Mouse (Mus musculus): ENCODE data around the gene 4933405L10Rik. TPM values are rescaled to one million over a fixed set of nuclear protein-coding genes. Genes with fewer than 3 reads are reported as not detected.

4933405L10Rik gene
- under 1 TPM in 1 of 2 experiments, not detected in 1; 0.23 TPM for polyA plus RNA-seq (2017; shearing (Covaris generic))

DNA sequence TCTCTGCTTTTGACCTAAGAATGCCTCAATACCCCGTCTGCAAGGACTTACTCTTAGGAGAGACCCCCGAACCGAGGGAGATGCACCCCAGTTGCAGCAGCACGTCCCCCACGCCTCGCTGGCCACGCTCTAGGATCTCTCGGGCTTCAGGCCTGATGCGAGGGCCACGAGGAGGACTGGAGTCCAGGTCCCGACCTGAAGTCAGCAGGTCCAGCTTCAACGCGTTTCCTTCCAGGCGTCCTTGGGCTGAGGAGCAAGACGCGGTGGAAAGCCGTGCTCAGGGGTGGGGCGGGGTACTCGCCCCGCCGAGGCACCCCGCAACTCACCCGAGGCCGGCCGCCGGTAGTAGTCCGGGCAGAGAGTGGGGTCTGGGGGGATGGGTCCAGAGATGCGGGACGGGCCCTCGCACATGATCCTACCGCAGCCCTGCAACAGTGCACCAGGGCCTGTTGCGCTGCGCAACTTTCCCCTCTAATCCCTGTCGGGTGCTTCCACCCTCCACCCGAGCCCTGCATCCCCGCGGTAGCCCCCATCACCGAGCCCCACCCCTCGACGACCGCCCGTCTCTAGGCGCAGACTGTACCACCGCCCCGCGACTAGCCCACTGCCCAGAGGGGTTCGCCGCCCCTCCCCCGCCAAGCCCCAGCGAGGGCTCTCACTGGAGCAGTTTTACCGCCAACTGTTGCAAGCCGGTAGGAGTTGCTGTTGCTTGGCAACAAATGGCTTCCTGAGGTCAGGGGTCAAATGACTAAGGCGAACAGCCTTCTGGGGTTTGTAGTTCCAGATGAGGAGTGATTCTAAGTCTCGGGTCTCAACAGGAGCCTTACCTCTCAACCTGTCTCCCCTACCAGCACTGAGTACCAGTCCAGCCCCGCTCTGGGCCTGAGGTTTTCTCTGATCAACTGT lies at the start of gene 4933405L10Rik, which contains the start of gene Enkd1:
Gene 4933405L10Rik, plus strand, starts transcription at position 158 of the 906 bp plus-strand sequence.
Gene Enkd1, minus strand, starts transcription at position 713 of the 906 bp plus-strand sequence.

DNA sequence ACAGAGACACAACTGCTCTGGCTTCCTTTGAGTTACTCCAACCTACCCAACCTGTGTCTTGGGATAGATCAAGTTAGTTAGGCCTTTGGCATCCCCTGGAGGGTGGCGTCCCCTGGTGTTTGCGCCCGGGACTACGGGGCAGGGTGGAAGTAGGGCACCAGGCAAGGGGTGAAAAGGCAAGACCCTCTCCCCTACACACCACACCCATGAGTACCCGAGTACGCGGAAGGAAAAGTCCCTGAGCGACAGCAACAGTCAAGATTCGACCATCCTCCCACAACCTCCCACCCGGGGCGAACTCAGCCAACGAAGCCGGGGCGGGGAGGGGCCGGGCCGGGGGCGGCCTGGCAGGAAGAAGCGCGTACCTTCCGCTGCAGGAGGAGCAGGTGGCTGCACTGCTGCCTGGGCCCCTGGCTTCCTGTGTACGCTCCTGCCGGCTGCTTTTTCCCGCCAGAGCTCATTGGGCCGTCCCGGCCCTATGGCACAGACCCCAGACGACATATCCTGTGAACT lies 21.6 kb upstream of the 4933405L10Rik start, which contains the start of gene Carmil2:
Gene Carmil2, plus strand, starts transcription at position 479 of the 513 bp plus-strand sequence.

DNA sequence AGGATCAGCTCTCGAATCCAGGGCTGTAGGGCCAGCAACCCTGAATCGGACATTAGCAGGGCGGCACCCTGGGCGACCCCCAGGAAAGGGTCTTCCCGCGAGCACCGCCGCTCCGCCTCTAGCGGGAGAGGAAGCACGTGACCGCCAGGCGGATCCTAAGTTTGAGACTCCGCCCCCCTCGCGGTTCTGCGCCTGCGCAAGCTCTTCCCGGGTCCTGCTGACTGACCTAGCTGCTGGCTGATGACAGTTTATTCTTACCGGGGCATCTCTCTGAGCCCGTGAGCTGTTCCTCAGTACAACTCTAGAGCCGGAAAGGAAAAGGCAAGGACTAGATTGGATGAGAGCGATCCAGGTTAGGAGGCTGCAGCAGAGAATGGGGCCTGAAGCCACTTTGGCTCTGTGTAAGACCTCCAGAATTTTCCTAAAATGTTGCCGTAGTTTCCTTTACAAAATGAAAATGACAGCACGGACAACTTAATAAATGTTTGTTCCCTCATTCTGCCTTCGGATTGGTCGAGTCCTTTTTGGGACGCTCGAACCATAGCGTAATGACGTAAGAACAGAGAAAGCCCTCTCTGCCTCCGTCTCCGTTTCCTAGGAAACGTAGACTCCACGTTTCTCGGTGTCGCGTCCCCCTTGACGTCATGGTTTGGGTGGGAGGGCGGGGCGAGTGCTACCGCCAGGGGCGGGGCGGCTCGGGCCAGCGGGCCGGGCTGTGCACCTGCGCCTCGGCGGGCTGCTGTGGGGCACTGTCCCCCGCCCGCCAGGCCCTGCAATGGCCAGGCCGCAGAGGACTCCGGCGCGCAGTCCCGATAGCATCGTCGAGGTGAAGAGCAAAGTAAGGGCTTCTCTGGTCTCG lies 6.3 kb upstream of the 4933405L10Rik start, which contains the start of the genes Acd and Pard6a:
Gene Acd, minus strand, starts transcription at position 137 of the 859 bp plus-strand sequence.
Gene Pard6a, plus strand, starts transcription at position 183 of the 859 bp plus-strand sequence.

DNA sequence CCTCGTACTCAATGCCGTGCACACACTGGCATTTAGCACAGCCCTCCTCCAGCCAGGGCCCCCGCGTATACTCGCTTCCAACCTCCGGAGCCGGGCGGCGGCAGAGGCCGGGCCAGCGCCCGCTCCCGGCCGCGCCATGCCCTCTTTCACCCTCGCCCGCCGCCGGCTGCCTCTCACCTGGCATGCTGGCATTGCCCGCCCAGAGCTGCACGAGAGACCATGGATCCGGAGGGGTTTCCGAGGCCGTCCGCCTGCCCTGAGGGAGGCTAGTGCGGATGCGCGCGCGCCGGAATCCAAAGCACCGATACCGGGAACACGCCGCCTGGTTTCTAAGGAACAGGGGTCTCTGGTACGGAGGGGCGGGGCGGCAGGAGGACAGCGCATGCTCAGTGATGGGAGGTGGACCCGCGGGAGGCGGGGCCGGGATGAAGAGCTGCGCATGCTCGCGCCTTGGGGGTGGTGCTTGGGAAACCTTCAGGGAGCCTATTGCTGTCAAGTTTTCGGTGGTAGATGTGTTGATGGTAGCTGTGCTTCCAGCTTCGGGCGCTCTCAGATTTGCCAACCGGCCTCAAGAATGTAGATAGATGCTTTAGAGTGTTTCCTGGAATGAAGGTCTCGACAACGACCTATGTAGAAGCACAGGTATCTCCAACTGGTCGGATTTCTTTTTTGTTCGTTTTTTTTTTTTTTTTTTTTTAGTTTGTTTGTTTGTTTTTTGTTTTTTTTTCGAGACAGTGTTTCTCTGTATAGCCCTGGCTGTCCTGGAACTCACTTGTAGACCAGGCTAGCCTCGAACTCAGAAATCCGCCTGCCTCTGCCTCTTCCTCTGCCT lies 51.0 kb downstream of the 4933405L10Rik start, which contains the start of gene Gfod2:
Gene Gfod2, minus strand, starts transcription at position 388 of the 832 bp plus-strand sequence.

Other genes starting within 250 kb of the 4933405L10Rik start
- under 1 TPM in 1 of 2 experiments, not detected in 1; 0.64 TPM for gene Tppp3, start 236.1 kb upstream of the 4933405L10Rik start, polyA plus RNA-seq (2017; shearing (Covaris generic))
- gene Zdhhc1, start 210.8 kb upstream of the 4933405L10Rik start, polyA plus RNA-seq (2017; shearing (Covaris generic)), result 1 to 10 TPM; 4.3 to 6.1 TPM
- not detected for gene Hsd11b2, start 188.9 kb upstream of the 4933405L10Rik start, polyA plus RNA-seq (2017; shearing (Covaris generic))
- 10 to 100 TPM; 38.3 to 39.1 TPM for gene Atp6v0d1, start 141.6 kb upstream of the 4933405L10Rik start, polyA plus RNA-seq (2017; shearing (Covaris generic))
- 10 to 100 TPM; 16.6 to 18.0 TPM for gene Ripor1, start 102.4 kb upstream of the 4933405L10Rik start, polyA plus RNA-seq (2017; shearing (Covaris generic))
- 100 to 1,000 TPM; 182 to 192 TPM for gene Ctcf, start 71.1 kb upstream of the 4933405L10Rik start, polyA plus RNA-seq (2017; shearing (Covaris generic))
- 1 to 10 TPM in 1 of 2 experiments, under 1 TPM in 1; 0.44 to 1.4 TPM for gene Agrp, start 70.3 kb upstream of the 4933405L10Rik start, polyA plus RNA-seq (2017; shearing (Covaris generic))
- 100 to 1,000 TPM; 122 to 131 TPM for gene Carmil2, start 21.4 kb upstream of the 4933405L10Rik start, polyA plus RNA-seq (2017; shearing (Covaris generic))
- gene Acd, start 6.6 kb upstream of the 4933405L10Rik start, polyA plus RNA-seq (2017; shearing (Covaris generic)), result 10 to 100 TPM; 70.3 to 83.0 TPM
- gene Pard6a, start 6.5 kb upstream of the 4933405L10Rik start, polyA plus RNA-seq (2017; shearing (Covaris generic)), result 10 to 100 TPM in 1 of 2 experiments, 1 to 10 TPM in 1; 7.6 to 16.7 TPM
- 1 to 10 TPM; 3.6 to 4.3 TPM for gene Enkd1, start 555 bp downstream of the 4933405L10Rik start, polyA plus RNA-seq (2017; shearing (Covaris generic))
- gene Gfod2, start 51.0 kb downstream of the 4933405L10Rik start, polyA plus RNA-seq (2017; shearing (Covaris generic)), result 1 to 10 TPM; 6.5 to 7.5 TPM
- 10 to 100 TPM; 19.4 to 27.8 TPM for gene Ranbp10, start 119.7 kb downstream of the 4933405L10Rik start, polyA plus RNA-seq (2017; shearing (Covaris generic))
- gene Tsnaxip1, start 120.1 kb downstream of the 4933405L10Rik start, polyA plus RNA-seq (2017; shearing (Covaris generic)), result 1 to 10 TPM; 1.1 to 1.7 TPM
- gene Cenpt, start 145.6 kb downstream of the 4933405L10Rik start, polyA plus RNA-seq (2017; shearing (Covaris generic)), result 10 to 100 TPM; 15.3 to 15.7 TPM
- 10 to 100 TPM; 30.3 to 37.3 TPM for gene Thap11, start 147.5 kb downstream of the 4933405L10Rik start, polyA plus RNA-seq (2017; shearing (Covaris generic))
- gene Nutf2, start 152.9 kb downstream of the 4933405L10Rik start, polyA plus RNA-seq (2017; shearing (Covaris generic)), result 10 to 100 TPM in 1 of 2 experiments, 1 to 10 TPM in 1; 9.7 to 15.3 TPM
- 10 to 100 TPM; 74.6 to 95.9 TPM for gene Edc4, start 173.2 kb downstream of the 4933405L10Rik start, polyA plus RNA-seq (2017; shearing (Covaris generic))
- under 1 TPM; 0.86 to 0.94 TPM for gene Nrn1l, start 185.9 kb downstream of the 4933405L10Rik start, polyA plus RNA-seq (2017; shearing (Covaris generic))
- 10 to 100 TPM; 22.7 to 25.5 TPM for gene Pskh1, start 192.8 kb downstream of the 4933405L10Rik start, polyA plus RNA-seq (2017; shearing (Covaris generic))
- gene Ctrl, start 226.2 kb downstream of the 4933405L10Rik start, polyA plus RNA-seq (2017; shearing (Covaris generic)), result 1 to 10 TPM; 1.9 to 3.6 TPM
- gene Psmb10, start 230.8 kb downstream of the 4933405L10Rik start, polyA plus RNA-seq (2017; shearing (Covaris generic)), result 100 to 1,000 TPM; 357 to 426 TPM
- gene Lcat, start 235.7 kb downstream of the 4933405L10Rik start, polyA plus RNA-seq (2017; shearing (Covaris generic)), result under 1 TPM; 0.42 to 0.51 TPM

Data from inflammation-experienced regulatory T-cells (primary cell).